Mouse (Mus musculus): Measurements from ENCODE around the gene Fam210b.
"Not testable (repeated sequence)": the region's sequence is repeated elsewhere in the genome, so short reads cannot be mapped to it uniquely, and the experiment has no call there.

The Fam210b gene

DNA sequence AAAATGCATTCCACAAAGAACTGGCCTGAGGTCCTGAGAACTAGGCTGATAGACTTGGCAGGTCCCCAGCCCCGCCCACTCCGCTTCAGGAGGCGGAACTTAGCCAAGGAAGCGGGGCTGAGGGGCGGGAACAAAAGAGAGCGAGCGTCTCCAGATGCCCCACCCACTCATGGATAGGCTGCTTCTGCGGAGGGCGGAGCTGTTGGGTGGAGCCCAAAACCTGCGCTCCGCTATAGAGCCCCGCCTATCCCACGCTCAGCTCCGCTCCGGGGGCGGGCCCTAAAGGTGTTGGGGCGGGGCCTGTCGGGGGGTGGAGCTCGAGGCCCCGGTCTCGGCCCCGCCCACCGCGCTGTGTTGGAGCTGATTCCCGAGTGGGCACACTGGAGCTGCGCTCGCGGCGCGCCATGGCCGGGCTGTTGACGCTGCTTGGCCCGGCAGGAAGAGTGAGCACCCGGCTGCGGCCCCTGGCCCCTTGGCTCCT is at the start of gene Fam210b:
Fam210b (plus strand) TSS at position 308 of the 481 bp plus-strand sequence.
- peak; percentile 92 for DNase-seq (ENCODE audit: extremely low read depth, insufficient read length, low spot score)

DNA sequence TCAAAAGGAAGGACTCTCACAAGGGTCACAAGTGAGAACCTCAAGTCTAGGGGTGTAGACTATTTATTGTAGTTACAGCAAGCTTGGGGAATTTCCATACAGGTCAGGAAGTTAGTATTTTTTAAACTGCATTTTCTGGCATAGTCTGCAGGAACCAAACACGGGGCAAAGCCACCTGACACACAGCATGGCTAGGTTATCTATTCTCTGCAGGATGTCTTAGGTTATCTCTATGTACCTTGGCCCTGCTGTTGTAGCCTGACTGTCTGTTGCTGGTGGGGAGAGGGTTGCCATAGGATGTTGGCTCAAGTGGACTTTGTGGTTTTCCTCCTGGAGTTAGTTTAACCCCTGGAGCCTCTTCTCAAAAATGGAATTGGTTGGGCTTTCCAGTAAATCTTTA is 47.3 kb upstream of the Fam210b start:
- no peak for DNase-seq (ENCODE audit: extremely low read depth, insufficient read length, low spot score)

DNA sequence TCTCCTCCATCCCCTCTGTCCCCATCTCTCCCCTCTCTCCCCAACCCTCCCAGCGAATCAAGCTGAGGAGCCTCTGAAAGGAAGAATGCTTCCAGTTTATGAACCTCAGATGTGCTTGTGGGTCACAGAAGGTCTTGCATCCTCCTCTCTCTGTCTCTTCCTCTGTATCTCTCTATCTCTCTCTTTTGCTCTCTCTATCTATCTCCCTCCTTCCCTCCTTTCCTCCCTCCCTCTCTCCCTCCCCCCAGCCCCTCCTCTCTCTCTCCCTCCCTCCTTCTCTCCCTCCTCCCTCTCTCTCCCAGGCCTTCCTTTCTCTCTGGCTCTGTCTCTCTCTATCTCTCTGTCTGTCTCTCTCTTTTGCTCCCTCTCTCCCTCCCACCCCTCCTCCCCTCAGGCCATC is 46.8 kb upstream of the Fam210b start:
- DNase-seq (ENCODE audit: extremely low read depth, insufficient read length, low spot score): no peak

DNA sequence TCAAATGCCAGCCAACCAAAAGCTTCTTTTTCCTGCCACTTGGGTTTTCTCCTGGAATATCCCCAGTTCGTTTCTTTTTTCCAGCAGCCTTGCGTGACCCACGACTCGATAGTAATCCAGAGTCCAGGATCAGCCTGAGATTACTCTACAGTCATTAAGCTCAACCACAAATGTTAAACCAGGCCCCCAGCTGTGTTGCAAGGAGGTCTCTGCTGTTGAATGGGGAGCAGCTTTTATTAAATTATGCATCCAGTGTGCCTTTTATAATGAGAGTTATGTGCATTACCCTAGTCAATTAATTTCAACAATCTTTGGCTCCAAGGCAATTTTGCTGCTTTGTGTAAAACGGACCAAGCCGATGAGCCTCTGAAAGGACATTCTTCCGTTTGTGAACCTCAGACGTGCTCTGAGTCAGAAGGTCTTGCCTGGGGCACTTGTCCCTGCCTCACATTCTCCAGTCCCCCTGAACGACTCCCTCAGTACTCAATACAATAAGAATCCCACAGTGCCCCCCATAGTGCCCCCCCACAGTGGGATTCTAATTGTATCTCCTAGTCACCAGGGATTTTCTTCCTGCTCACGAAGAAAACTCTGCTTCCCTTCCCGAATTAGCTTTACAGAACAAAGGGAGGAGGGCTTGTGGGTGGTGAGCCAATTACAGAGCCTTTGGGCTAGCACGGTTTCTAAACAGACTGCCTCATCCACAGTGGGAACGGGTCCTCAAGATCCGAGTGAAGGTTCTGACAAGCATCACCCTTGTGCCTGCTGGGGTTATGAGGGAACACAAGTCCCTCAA is 46.0 kb upstream of the Fam210b start:
- DNase-seq (ENCODE audit: extremely low read depth, insufficient read length, low spot score): no peak

DNA sequence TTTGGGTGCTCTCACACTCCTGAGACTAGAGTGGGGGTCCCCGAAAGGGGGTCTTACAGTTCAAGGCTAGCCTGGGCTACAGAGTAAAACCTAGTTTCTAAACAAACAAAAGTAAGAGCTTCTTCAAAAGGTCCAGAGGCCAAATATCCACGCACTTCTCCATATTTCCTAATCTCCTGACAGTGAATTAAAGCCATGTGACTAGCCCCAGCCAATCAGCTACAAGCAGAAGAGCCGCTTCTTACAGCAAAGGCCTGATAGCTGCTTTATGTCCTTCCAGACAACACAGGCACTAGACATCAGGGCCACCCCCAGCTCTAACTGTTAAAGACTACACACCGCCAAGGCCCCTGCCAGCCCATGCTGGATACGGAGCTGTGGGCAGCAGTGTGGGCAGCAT is 43.0 kb upstream of the Fam210b start:
- no peak for DNase-seq (ENCODE audit: extremely low read depth, insufficient read length, low spot score)

DNA sequence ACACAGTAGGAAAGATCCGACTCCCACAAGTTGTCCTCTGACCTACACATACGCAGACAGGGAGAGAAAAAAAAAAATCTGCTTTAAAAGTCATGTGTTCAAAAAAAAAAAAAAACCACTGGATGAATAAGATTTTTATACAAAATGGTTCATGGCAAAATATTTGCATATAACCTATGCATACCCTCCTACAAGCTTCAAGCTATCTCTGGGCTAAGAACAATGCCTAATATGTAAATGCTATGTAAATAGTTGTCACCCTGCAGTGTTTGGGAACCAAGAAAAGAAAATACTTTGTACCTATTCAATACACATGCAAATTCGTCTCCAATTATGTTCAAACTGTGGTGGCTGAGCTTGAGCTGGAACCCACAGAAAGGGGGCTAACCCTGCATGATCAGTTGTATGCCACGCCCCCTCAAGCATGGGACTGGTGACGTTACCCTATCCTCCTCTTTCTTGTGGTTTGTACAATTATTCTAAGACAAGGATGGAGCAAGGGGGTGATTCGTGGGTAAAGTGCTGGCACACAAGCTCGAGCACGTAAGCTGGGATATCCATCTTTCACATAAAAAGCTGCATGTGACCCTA is 41.2 kb upstream of the Fam210b start:
- no peak for DNase-seq (ENCODE audit: extremely low read depth, insufficient read length, low spot score)

DNA sequence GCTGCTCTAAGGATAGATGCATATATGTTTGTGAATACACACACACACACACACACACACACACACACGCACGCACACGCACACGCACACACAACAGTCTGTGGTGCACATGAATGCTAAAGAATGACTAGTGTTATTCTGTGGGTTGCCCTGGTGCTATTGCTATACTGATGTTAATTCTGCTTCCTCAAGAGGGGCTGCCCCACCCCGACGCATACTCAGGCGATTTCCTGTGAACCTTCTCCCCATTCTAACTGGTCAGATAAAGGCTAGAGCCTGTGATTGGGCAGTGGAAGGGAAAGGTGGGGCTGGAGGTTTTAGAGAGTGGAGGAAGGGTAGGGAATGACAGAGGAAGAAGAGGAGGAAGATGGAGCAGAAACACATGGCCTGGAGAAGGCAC is 39.8 kb upstream of the Fam210b start:
- not testable (repeated sequence) for DNase-seq (ENCODE audit: extremely low read depth, insufficient read length, low spot score)

DNA sequence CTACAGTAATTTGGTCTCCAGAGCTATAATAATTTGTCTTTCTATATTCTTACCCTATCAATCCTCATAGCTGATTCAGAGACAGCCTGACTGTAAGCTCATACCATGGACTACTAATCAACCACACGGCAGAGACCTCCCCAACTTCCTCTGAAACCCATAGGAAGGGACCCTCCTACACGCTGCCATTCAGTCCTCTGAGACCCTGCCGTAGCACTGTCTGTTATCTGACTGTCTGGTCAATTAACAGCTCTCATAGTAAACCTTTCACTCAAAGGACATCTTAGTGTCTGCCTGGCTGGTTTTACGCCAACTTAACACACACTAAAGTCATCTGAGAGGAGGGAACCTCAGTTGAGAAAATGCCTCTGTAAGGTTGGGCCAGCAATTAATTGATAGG is 38.8 kb upstream of the Fam210b start:
- no peak for DNase-seq (ENCODE audit: extremely low read depth, insufficient read length, low spot score)

DNA sequence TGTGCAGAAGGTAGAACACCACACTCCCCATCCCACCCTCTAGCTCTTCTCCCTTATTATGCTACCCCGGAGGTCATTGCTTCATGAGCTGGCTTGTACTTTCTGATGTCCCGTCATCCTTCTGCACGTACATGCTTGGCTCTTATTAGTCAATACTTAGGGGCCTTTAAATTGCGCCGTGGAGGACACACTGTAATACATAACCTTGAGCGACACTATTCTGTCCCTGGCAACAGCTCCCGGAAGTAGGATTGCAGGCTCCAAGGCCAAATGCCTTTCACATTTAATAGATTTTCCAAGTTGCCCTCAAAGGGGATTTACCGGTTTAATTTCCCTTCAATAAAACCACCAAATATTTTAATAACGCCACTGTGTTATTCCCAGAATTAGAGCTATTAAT is 33.6 kb upstream of the Fam210b start:
- DNase-seq (ENCODE audit: extremely low read depth, insufficient read length, low spot score): no peak

DNA sequence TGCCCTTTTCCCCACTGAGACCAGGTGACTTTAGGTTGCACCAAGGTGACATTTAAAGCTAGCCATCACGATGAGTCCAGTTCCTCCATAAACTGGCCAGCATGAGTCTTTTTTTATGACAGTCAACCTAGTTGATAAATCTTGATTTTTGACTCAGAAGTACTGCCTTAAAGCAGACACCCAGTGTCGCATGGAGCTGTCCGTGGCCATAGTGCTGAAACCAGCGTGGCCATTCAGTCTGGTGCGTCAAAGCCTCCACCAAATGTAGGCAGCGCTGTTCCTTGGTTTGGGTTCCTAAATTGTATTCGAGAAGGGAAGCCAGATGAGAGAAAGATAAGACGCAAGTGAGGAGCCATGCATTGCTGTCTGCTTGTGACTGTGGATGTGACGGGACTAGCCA is 24.5 kb upstream of the Fam210b start:
- DNase-seq (ENCODE audit: extremely low read depth, insufficient read length, low spot score): no peak

DNA sequence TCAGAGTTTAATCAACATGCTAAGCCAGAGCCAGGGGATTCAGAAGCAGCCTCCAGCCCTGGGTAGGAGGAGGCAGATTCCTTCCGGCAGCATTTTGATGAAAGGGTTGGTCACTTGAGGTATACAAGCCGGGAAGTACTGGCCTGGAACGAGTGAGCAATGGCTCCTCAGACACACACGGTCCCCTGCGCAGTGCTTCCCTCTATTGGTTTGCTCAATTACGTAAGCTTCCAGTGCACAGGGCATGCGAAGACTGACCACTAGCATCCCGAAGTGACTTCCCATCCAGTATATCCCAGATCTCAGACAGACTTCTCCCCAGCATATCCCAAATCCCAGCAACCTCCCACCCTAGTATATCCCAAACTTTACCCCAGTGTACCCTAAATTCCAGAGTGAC is 17.1 kb upstream of the Fam210b start:
- DNase-seq (ENCODE audit: extremely low read depth, insufficient read length, low spot score): no peak

DNA sequence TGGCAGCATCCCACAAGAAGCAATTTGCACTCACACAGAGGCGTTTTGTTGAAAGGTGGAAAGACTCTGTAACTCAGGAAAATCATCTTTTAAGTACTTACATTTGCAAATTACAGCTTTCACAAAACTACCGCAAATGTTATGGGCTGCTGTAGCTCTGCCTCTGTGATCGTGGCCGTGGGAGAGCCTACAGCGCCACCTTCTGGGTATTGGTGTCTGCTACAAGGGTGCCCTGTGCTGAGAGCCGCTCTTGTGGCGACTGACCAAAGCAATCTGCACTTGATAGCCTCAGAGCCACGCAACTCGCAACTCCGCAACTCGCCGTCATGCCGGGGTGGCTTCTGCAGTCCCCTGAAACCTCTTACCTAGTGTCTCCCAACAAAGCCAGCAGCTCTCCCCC is 16.2 kb upstream of the Fam210b start:
- DNase-seq (ENCODE audit: extremely low read depth, insufficient read length, low spot score): peak; percentile 34

DNA sequence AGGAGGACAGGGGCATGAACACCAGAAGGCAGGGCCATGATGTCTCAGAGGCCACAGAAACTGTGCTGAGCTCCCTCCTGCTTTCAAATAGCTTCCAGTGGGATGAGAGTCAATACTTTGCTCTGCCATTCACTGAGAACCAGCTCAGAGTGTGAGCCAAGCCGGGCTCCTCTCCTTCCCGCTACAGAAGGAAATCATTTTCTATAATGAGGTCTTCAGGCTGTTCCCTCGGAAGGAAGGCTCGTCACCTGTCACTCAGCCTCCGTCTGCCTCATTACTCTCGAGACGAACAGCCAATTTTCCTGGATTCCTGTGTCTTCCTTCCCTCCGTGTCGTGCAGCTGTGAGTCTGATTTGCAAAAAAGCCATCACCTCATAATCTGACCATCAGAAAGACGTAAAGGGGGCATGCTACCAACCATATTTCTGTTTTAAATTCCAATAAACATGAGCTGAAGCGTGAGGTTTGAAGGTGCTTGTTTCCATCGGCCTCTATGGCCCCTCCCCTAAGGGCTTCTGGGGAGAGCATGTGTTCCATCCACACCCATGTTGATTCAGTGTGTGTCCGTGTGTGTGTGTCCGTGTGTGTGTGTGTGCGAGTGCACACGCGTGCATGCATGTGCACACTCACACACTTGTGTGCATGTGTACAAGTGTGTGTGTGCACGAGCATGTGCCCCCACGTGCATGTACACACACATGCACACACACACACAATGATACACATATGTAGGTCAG is 7.0 kb upstream of the Fam210b start:
- DNase-seq (ENCODE audit: extremely low read depth, insufficient read length, low spot score): no peak

DNA sequence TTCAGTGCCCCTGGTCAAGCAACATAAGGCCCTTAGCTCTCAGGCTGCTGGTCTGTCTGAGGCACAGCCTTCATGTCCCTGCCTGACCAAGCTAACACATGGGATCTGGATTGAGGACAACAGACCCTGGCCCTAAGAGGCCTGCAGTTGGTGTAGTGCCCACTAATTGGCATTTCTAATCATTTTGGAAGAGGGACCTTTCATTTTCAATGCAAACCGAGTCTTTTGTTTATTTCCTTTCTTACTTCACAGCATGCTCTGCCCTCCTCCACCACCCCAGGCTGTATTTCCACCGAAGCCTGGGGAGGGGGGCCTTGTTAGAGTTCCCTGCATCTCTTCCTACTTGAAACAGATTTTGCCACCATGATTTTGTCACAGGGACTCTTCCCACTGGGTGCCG is 4.4 kb upstream of the Fam210b start:
- no peak for DNase-seq (ENCODE audit: extremely low read depth, insufficient read length, low spot score)

DNA sequence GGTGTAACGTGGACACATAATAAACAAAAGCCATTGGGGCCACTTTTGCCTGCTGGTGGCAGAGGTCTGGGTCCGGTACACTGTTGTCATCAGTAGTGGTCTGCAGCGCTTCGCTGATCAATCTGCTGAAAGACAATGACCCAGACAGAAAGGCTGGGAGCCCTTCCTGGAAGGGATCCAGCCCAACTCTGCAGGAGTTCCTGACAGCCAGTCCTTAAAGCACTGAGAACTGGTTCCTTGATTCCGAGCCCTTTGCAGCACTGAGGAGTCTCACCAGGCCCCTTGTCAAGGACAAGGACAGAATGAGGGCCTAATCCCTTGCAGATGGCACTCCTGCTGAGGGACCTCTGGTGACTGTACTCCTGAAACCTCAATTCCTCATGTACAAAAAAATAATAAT is 3.8 kb upstream of the Fam210b start:
- no peak for DNase-seq (ENCODE audit: extremely low read depth, insufficient read length, low spot score)

DNA sequence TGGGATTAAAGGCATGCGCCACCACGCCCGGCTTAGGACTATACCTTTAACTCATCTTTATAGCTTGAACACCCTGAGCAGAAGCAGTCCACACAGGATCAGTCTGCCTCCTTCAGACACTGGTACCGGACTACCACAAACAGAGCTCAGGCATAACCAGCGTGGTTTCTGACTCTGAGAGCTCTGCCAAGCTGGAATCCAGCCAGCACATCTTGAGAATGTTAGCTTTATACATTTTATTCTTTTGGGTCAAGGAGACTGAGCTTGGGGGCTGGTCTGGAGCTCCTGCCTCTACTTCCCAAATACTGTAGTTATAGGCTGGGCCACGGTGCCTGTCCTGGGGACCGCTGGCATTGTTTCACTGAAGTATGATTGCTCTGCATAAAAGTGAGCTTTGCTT is 1.6 kb upstream of the Fam210b start:
- no peak for DNase-seq (ENCODE audit: extremely low read depth, insufficient read length, low spot score)

DNA sequence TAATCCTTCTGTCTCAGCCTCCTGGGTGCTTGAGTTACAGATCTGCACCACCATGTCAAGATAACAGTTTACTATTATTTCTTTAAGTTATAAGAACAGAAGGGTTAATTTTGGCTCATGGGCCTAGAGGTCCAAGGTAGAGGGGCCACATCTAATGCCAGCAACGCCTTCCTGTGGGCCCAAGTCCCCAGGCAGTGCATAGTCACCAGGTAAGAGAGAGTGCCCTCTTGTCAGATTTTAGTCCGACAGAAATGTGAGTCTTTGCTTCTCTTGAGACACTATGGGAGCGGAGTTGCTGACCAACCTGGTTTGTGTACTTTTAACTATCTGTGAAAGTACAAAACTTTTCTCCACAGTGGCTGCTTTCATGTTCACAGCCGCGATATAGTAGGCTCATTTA is 696 bp upstream of the Fam210b start:
- no peak for DNase-seq (ENCODE audit: extremely low read depth, insufficient read length, low spot score)

DNA sequence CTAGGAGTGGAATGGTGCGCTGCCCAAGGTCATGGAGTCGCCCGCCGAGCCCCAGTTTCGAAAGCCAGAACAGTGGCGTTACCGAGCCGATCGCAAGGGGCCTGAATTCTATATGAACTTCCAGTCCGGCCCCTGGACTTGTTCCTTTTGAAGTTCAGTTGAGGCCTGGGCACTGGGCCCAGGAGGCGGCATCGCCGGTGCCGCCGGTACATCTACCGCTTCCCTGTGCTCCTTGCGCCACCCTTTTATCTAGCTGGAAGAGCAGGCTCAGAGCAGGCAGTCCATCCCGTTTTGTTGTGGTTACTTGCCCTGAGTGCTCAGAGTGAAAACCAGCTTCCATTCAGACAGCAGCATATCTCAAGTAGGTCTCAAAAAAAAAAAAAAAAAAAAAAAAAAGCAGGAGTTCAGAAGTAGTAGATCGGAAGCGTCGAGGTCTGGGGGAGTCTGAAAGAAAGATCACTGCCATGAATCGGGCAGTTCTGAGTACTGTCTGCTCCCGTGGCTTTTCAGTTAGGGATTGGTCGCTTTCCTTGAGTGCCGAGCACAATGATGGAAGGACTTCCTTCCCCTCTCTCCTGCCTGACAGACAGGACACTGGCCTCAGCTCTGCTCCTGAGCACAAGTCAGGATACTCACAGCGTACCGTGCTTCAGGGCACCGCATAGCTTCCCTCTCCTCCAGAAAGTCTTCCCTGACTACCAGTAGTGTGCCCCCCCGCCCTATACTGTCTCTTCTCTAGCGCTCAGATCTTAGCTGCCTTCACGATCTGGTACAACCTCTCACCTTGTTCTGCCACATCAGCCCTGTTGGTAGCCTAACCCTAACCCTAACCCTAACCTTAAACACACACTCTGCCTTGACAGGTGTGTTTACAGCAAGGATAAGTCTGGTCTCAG is 917 bp downstream of the Fam210b start:
- DNase-seq (ENCODE audit: extremely low read depth, insufficient read length, low spot score): peak; percentile 77

DNA sequence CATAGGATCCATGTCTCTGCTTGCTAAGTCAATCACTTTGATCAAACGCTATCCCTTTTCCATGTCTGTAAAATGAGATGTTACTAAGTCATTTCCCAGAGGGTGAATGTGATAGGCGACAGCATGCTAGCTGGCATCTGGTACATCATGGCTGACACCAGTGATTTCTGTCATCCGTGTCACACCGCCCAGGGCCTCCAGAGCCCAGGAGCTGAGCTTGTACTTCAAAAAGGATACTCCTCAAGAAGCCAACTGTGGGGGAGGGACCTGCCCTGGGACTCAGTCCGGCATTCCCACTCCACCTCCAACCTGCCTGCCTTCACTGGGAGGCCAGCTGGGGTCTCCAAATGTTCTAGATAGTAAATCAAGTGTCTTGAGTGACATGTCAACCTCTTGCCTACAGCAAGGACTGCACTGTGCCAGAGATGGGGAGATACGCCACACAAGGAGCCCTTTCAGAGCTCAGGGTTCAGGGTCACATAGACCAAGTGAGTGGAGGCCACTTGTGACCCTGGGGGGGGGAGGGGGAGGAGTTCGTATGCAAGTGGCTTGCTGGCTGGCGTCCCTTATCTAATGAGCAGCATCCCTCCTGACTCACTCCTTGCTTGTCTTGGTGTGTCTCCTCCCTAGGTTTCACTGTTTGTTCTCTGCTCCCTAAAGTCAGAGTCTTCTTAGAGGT is 1.7 kb downstream of the Fam210b start:
- DNase-seq (ENCODE audit: extremely low read depth, insufficient read length, low spot score): no peak

DNA sequence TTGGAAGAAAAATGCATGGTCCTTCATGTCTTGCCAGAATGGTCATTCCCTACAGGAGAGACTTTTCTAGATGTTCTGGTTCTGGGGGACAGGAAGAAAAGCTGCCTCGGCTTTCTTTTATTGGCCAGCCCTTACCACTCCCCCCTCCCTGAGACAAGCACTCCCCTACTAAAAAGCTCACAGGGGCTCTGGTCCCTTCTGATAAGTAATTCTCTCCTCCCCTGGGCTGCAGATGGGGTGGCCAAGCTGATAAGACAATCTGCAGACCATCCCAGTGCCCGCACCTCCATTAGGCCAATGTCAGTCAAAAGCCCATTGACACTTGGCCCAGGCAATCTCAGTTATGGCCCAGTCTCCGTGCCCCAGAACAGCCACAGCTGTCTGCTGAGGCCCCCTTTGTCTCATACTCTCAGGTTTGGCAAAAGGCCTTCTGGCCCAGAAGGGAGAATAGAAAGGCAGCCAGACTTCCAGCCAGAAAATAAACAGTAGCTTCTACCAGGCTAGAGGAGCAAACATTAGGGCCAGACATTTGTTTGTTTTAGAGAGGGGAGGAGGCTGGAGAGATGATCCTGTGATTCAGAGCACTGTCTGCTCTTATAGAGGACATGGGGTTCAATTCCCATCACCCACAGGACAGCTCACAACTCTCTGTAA is 3.1 kb downstream of the Fam210b start:
- DNase-seq (ENCODE audit: extremely low read depth, insufficient read length, low spot score): no peak
